Mouse (Mus musculus): ENCODE data around the gene Prex1.
A peak's percentile ranks its signal among the peaks of the same experiment; 100 is the strongest.

Prex1 gene

GRCm38 (mm10) chr2:166685824-166686223, 27.8 kb downstream of the Prex1 start:
- no peak for DNase-seq (ENCODE audit: low read depth)

- no peak for DNase-seq (ENCODE audit: low read depth)
Measured at GRCm38 (mm10) chr2:166683885-166684544, 29.6 kb downstream of the Prex1 start.

DNA sequence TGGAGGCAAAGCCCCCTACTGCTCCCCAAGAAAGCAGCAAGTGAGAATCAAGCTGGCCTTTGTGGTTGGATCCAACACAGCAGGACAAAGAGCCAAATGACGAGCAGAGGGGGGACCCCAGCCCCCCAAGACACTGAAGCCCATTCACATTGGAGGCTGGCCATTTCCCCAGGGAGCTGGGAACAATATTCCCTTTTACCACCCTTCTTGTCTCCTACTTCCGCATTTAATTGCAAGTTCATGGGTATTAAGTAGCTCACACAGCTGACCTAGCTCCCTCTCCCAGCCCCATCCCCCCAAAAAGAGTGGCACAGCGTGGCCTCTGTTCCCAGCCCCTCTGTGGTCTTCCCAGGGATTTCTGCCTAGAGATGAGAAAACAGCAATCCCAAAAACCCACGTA, 30.8 kb downstream of the Prex1 start:
- DNase-seq (ENCODE audit: low read depth): no peak

DNA sequence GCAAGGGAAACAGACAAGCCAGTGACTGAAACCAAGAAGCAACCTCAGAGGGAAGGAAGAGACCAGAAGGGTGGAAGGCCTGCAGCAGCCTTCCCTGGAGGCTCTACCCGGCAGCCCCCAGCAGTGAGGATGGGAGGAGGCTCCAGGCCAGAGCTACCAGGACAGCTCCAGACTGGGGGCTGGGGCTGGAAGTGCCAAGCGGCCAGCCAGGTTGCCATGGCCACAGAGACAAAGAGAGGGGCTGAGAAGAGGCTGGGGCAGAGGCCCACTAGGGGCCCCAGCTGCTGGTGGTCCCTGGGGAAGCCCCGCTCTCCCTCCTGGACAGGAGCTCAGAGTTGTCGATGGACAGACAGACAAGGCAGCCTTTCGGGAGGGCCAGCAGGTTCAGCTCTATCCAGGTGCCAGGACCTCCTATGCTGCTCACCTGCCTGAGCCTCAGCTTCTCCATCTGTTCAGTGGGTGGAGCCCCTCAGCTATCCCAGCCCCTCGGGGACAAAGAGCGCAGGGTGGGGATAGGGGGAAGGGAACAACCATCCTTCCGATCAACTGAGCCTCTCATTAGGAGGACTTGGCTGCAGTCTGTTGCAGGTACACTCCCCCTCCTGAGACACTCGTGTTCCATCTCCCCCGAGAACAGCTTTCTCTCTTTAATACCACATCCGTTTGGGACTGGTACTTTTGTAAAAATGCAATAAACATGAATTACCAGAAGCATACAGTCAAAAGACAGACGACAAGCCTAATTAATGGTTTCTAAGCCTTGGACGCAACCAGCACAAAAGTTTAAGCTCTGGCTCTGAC, 34.5 kb downstream of the Prex1 start:
- no peak for DNase-seq (ENCODE audit: low read depth)

DNA sequence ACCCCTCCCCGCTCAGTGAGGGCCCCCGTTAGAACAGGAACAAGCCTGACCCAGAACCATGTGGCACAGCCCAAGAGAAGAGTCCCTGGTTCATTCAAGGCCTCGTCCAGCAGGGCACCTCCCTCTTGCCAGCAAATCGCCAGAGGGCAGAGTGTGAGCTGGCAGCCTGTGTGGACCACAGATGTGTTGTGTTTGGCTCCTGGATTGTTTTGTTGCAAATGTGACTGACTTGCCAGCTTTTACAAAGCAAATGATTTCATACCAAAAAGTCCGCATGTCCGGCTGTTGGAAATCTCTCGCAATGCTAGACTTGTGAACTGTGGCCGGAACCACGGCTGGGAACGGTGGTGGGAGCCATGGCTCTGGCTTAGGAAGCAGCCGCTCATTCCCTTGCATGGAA, 36.7 kb downstream of the Prex1 start:
- no peak for DNase-seq (ENCODE audit: low read depth)

DNA sequence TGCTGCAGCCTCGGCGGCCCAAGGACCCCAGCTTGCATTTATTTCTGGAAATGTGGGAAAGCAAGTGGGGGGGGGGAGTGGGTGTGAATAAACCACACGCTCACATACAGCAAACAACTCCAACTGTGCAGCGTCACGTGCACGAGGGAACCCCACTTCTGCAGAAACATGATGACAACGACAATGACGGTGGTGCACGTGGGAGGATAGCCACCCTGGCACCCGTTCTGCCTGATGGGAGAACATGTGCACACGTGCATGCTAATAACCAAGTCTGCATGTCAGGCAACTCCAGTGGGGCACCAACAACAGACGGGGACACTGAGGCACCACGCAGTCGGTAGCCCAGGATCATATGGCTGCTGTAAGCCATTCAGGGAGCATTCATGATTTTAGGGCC, 37.1 kb downstream of the Prex1 start:
- no peak for DNase-seq (ENCODE audit: low read depth)

DNA sequence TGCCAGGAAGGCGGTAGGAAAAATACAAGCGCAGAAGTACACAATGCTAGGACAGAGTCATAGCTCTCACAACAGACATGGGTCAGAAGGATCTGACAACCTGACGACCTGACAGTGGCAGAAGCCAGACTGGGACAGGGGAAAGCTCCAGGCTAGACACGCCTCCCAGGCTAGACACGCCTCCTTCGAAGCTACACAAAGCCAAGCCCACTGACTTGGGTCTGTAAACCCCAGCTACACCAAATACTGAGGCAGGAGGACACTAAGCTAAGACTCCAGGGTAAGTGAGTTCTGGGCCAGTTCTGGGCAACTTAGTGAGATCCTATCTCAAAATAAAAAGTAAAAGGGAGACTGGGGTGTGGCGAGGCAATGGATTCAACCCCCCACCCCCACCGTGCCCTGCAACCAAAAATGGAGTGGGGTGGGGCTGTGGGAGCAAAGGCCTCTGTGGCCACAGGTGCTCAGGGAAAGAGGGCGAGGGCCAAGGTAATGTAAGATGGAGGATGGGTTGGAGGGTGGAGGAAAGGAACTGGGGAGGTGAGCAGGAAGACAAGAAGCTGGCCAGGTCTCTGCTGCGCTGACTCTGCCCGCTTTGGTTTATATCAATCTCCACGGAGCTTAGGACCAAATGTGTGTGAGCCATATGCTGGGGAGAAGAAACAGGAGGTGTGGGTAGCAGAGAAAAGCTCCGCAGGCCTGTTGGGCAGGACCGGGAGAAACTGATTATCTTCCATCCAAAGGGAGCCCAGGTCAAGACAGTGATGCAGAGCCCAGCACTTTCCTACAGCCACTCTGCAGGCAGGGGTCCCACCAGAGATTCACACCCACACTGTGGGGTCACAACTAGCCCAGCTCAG, 37.8 kb downstream of the Prex1 start:
- no peak for DNase-seq (ENCODE audit: low read depth)

DNA sequence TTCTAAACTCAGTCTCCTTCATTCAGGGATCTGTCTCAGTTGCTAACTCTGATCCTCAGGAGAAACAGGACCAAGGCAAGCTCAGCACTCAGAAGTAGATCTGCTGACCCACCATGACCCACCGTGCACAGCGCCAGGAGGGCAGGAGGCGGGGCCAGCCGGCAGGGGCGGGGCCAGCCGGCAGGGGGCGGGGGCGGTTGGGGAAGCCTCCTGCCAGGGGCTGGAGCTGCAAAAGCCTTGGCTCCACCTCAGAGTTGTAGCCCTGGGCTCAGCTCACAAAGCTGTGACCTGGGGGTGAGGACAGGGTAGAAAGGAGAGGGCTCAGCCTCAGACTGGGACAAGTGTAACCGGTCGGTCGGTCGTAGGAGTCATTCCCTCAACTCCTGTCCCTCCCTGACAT, 38.9 kb downstream of the Prex1 start:
- no peak for DNase-seq (ENCODE audit: low read depth)

GRCm38 (mm10) chr2:166673951-166674350, 39.7 kb downstream of the Prex1 start:
- DNase-seq (ENCODE audit: low read depth): no peak

DNA sequence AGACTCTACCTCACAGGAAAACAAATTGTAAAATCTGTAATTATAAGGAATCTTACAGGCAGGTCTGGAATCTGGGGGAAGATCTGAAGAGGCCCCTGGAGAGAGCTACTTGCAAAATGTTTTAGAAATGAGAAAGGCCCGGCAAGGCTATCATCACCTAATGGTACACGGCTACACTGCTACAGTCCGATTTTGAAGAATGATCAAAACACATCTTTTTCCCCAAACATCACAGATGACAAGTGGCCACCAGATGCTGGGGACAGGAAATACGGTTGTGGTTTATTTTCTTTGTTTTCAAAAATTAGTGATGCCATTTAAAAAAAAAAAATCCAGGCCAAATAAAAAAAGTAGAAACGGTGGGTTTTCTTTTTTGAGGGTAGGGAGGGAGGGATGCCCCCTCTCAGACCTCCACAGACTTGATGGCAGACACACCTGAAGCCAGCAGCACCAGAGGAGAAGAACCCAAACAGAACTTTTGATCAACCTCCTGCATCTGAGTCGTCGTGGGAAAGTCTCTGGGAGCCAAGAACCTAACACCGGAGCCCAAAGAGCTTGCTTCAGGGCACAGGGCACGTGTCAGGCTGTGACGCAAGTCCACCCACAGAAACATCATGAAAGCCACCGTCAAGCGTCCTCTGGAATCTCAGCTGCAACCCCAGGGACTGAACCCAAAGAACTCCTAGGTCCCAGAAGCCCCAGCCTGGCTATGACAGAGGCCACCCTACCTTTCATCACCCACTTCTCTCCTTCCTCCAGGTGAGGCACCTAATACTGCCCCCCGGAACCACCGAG, 41.3 kb downstream of the Prex1 start:
- DNase-seq (ENCODE audit: low read depth): no peak

DNA sequence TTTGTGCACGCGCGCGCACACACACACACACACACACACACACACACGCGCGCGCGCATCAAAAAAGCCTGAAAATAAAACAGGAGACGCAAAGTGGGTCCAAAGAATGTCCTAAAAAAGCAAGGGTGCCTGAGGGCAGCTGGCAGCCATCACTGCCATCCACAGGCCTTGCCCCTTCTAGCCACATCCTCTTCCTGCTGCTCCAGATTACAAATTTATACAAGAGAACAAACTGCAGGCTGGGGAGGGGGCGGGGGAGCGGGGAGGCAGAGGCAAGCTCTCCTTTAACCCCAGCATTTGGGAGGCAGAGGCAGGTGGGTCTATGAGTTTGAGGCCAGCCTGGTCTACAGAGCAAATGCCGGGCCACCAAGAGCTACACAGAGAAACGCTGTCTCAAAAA, 42.0 kb downstream of the Prex1 start:
- no peak for DNase-seq (ENCODE audit: low read depth)

DNA sequence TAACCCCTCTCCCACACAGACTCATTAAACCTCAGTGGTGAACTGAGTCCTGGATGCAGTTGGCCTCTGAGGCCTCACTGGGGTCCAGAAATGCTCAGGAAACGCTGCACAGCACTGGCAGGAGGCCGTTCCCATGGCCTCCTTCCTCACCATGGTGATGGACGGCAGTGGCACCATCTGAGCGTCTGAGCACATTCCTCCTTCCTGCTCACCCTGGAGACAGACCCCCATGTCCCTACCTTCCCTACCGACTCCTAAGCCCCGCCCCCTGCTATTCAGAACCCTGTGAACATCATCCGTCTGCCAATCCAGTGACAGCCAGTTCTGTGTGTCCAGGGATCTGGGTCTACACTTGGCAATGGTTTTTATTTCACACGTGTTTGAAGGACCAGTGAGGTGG, 42.6 kb downstream of the Prex1 start:
- no peak for DNase-seq (ENCODE audit: low read depth)

- DNase-seq (ENCODE audit: low read depth): no peak
Measured at GRCm38 (mm10) chr2:166669922-166670321, 43.7 kb downstream of the Prex1 start.

DNA sequence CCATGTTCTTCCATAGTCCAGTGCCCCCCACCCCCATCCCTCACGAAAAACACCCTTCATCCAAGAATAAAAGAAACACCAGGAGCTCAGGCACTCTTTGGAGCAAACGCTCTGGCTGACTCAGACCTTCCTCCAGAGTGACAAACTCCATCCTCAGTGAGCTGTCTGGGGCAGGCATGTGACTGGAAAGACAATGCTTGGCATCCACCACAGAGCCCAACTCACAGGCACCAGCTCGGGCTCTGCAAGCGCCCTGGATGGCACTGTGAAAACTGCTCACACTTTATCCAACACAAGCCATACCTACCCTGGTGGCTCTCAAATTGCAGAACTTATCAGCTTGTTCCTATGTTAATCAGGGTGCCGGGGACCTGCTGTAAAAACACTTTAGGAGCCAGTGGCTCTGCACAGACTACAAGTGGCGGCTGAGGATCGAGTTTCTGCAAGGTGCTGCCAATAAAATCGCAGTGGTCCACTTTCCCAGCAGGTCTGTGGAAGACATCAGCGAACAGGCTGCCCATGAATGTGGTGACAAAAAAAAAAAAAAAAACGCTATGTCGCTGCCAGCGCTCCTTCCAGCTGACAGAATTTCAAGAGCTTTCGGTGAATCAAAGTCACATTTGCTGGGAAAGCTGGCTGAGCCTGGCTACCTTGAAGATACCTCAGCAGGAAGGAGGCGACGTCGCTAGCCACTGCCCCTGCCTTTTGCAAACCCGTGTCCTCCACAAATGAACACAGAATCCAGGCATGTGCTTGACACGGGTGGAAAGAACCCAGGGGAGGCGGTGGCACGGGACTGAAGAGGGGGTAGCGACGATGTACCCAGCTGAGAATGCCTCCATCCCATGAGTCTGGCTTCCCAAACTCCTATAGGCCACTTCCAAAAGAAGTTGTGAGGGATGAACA, 45.6 kb downstream of the Prex1 start:
- DNase-seq (ENCODE audit: low read depth): no peak

DNA sequence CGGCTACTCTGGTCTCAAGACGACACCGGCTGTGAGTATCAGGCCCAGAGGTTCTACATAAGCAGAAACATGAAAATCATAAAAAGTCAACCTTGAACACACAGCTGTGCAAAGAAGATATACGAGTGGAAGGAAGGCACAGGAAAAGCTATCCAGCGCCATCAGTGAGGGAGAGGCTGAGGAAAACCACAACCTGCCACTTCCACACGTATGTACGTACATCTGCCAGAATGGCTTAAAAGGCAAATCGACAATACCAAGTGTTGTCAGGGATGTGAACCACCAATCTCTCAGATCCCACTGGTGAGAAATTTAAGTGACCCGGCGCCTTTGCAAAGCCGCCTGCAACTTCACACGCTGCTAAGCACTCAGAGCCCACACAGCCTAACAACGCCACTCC, 47.5 kb downstream of the Prex1 start:
- DNase-seq (ENCODE audit: low read depth): no peak

DNA sequence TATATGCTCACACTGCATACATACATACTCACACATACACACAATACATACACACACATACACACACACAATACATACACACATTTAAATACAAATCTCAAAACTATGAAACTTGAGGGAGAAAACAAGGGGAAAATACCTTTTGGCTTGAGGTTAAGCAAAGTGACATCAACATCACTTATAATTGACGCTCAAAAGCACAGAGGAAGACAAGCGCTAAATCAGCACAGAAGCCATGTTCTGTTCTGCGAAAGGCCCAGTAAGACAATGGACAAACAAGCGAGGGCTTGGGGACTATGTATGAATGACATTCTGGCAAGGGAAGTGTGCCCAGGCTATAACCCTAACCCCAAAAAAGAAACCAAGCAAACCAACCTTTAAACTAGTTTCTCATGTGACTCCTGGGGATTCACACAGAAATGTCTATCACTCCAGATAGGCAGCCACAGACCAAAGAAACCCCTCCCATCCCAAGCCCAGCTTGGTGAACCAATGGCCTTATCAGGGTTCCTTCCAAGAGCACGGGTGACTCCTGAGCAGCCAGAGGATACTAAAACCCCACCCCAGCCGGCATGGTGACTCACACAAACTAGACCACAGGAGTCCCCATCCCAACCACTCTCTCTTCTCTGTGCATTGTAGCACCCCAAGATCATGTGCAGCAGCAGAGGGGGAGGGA, 48.2 kb downstream of the Prex1 start:
- peak; percentile 78 for DNase-seq (ENCODE audit: low read depth)

GRCm38 (mm10) chr2:166664506-166664905, 49.1 kb downstream of the Prex1 start:
- DNase-seq (ENCODE audit: low read depth): no peak

- no peak for DNase-seq (ENCODE audit: low read depth)
Measured at GRCm38 (mm10) chr2:166663250-166663961, 50.2 kb downstream of the Prex1 start.

DNA sequence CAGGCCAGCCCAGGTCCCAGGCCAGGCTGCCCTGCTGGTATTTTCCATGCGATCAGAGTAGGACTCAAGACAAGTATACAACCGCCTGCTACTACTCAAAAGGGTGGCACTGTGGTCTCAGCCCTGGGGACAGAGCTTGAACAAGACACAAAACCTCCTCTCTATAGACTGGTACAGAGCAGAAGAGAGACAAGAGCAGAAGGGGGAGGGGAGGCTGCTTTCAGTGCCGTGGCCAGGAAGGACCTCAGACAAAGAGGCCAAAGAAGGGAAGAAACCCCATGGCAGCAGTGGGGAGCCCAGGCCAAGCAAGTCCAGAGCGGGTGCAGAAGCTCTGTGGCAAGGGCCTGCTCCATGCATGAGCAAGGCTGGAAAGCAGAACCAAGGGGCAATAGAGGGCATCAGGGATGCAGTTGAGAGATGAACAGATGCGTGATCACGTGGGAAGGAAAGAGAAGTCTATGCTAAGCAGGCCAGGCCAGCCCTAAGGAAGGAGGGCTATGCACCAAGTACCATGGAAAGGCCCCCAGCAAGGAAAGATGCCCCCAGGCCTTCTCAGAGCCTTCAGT, 51.0 kb downstream of the Prex1 start:
- DNase-seq (ENCODE audit: low read depth): no peak
